ENCODE assay signal across 8 mouse cellular contexts in the genomic region with DNA sequence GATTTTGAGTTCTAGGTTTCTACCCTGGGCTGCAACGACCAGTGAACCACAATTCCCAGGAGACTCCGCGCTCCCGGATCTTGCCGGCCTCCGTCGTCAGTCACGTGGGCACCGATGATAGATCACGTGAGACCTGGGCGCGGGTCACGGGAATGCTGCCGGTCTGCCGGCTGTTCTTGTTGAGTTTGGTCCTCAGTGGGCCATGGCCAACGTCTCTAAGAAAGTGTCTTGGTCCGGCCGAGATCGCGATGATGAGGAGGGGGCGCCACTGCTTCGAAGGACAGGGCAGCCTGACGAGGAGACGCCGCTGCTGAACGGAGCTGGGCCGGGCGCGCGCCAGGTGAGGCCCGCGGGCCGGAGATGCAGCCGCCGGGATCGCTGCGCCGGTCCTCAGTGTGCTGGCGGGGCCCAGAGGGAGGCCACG. TPM values are rescaled to one million over a fixed set of nuclear protein-coding genes. Genes with fewer than 3 reads are reported as not detected.
DNase-seq lines count a peak whose midpoint lies in the region; ATAC-seq and TF ChIP-seq lines count a peak whose summit lies in the region.

A gene (plus strand): TSS at position 117 of the 424 bp plus-strand sequence.

- H3K27me3 ChIP-seq in hindbrain, postnatal 0 days (ENCODE audit: insufficient read depth, low read length) = no peaks in the 10 kb centered on the region; the same call in 1 of the 2 replicates

- DNase-seq in WW6 (ENCODE audit: low read depth, low spot score) = peak; percentile 68
- peak; percentile 87 to 92 for DNase-seq in cerebellum, postnatal 4 days (ENCODE audit: low spot score in 2 of 2)
- peak; percentile 96 for DNase-seq in gastrocnemius, adult 2 months
- peak; percentile 98 for DNase-seq in hindbrain, postnatal 0 days (ENCODE audit: low spot score)
- peak; percentile 94 to 96 for DNase-seq in left cerebral cortex, adult 2 months (ENCODE audit: extremely low spot score in 1 of 2, low spot score in 2 of 2)
- DNase-seq in right cerebral cortex, adult 2 months (ENCODE audit: low spot score in 2 of 2) = peak; percentile 98
- DNase-seq in urinary bladder, postnatal 14 days (ENCODE audit: low spot score) = peak; percentile 93

- peak within 1 kb of the TSS; percentile 99 for H3K4me3 ChIP-seq in gastrocnemius, adult 2 months
- H3K4me3 ChIP-seq in hindbrain, postnatal 0 days (ENCODE audit: low read length) = peak within 1 kb of the TSS; percentile 68
- H3K4me3 ChIP-seq in left cerebral cortex, adult 2 months = peak within 1 kb of the TSS; percentile 99

- H3K9me3 ChIP-seq in hindbrain, postnatal 0 days (ENCODE audit: low read length) = no peaks in the 10 kb centered on the region

- H3K4me2 ChIP-seq in hindbrain, postnatal 0 days (ENCODE audit: low read depth, low read length) = peak within 1 kb of the TSS; percentile 82

- peak; percentile 94 for ATAC-seq in hindbrain, postnatal 0 days
- ATAC-seq in megakaryocyte, adult 5-6 weeks (ENCODE audit: poor library complexity, severe bottlenecking) = peak; percentile 89

- WGBS in hindbrain, postnatal 0 days = under 1% methylated on average over 40 of the region's 40 CpGs

- peak within 1 kb of the TSS; percentile 68 for H3K9ac ChIP-seq in hindbrain, postnatal 0 days (replicated peaks; ENCODE audit: low read length)

- H3K36me3 ChIP-seq in hindbrain, postnatal 0 days (ENCODE audit: insufficient read depth, low read length) = no peaks in the 10 kb centered on the region

- intact Hi-C loops in gastrocnemius, adult 2 months (cut with DNase I) = loop anchor here (2.0 kb wide), 1 partner anchor 52 kb away; a partner anchor contains a TSS
- intact Hi-C loops in left cerebral cortex, adult 2 months (cut with DNase I) = loop anchor here (1.0 kb wide), 1 partner anchor 51 kb away; a partner anchor contains a TSS

- peak within 1 kb of the TSS; percentile 91 for H3K27ac ChIP-seq in gastrocnemius, adult 2 months
- peak within 1 kb of the TSS; percentile 11; the same call in 1 of the 2 replicates for H3K27ac ChIP-seq in hindbrain, postnatal 0 days
- H3K27ac ChIP-seq in left cerebral cortex, adult 2 months = peak within 1 kb of the TSS; percentile 81

- H3K4me1 ChIP-seq in hindbrain, postnatal 0 days (ENCODE audit: insufficient read depth, low read length) = peaks cover 8% of the 10 kb centered on the region

- TF ChIP-seq CTCF in gastrocnemius, adult 2 months (IDR thresholded peaks at IDR 0.05) = no peak
- no peak for TF ChIP-seq CTCF in hindbrain, postnatal 0 days (IDR thresholded peaks at IDR 0.05; ENCODE audit: low read depth)
- TF ChIP-seq CTCF in left cerebral cortex, adult 2 months (IDR thresholded peaks at IDR 0.05) = no peak

RNA-seq across cellular contexts. Expression of the gene that starts here (rescaled TPM):
- 10 to 100 TPM; 16.2 to 19.2 TPM for total RNA-seq in gastrocnemius, adult 2 months (2021)
- 34.9 and 40.6 TPM in 2 replicates for total RNA-seq in hindbrain, postnatal 0 days (2014; rRNA removed)
- 22.9 and 23.3 TPM in 2 replicates for polyA plus RNA-seq in hindbrain, postnatal 0 days (2015; fragmentation: Nextera tagmentation; extraction: Ambion mirVana)
- total RNA-seq in left cerebral cortex, adult 2 months (2021) = 10 to 100 TPM; 48.5 to 53.9 TPM
- total RNA-seq in megakaryocyte, adult 5-6 weeks (2015) = 12.3 and 13.1 TPM in 2 replicates
- 16.6 and 18.3 TPM in 2 replicates for total RNA-seq in megakaryocyte, adult 5-6 weeks (2017)

Comparison
In these comparisons a context has a peak if more than half of its experiments do, and no peak if none do; other contexts are left out.
1. Peak in every context shown above with its lines: DNase-seq, ATAC-seq, H3K4me3 ChIP-seq and H3K27ac ChIP-seq.
2. H3K27ac ChIP-seq: peak in every context shown above with its lines; median percentile 91 in gastrocnemius, adult 2 months; 81 in left cerebral cortex, adult 2 months; 11 in hindbrain, postnatal 0 days.